Mouse (Mus musculus) G1E (cell line): ENCODE results near the gene Gm2016.
"Not testable (repeated sequence)": the region's sequence is repeated elsewhere in the genome, so short reads cannot be mapped to it uniquely, and the experiment has no call there.

Experiments
- CTCF ChIP-seq: IDR thresholded peaks from 2 replicates; pipeline ENCODE4 v1.5.1; 2012; ENCODE audit warnings: low read depth, low read length, inconsistent platforms, mixed read lengths
- GATA1 ChIP-seq: IDR thresholded peaks from 2 replicates; pipeline ENCODE4 v1.6.1; 2012; ENCODE audit warnings: borderline replicate concordance, low read length, inconsistent platforms, mixed read lengths
- GATA2 ChIP-seq: IDR thresholded peaks from 2 replicates; pipeline ENCODE4 v1.6.1; 2012; ENCODE audit warnings: low read depth, low read length, inconsistent platforms, borderline replicate concordance
- TAL1 ChIP-seq: conservative IDR thresholded peaks from 2 replicates; pipeline ENCODE4 v1.6.1; 2012; ENCODE audit warnings: low read depth, low read length, inconsistent platforms, mixed read lengths

- not testable (repeated sequence) for TF ChIP-seq CTCF, GATA1, TAL1, GATA2
Observed at GRCm38 (mm10) chr12:87861740-87862692, 11.9 kb upstream of the Gm2016 start.
